Mouse (Mus musculus) liver, embryonic 14.5 days (tissue): ENCODE measurements around the gene Lrrc61.

Source experiments
- CTCF ChIP-seq: IDR thresholded peaks from 2 replicates; pipeline ENCODE4 v1.5.1; 2016; ENCODE audit warnings: antibody characterized with exemption, low read depth, control low read depth
- EP300 ChIP-seq: IDR thresholded peaks from 2 replicates; pipeline ENCODE4 v1.6.1; 2016; ENCODE audit warnings: antibody characterized with exemption, low read depth

- TF ChIP-seq CTCF: peak; percentile 56
- TF ChIP-seq EP300: no peak
These were observed 8.3 kb upstream of the Lrrc61 start for GRCm38 (mm10) chr6:48546271-48546670.
